Mouse (Mus musculus) layer of hippocampus, postnatal 14 days (tissue): ENCODE results near the gene 1700067K01Rik. TPM values are rescaled to one million over a fixed set of nuclear protein-coding genes. Genes with fewer than 3 reads are reported as not detected.
"Not testable (repeated sequence)": the region's sequence is repeated elsewhere in the genome, so short reads cannot be mapped to it uniquely, and the experiment has no call there.

ENCODE experiments used
- DNase-seq, 2 experiments: peaks; one replicate each; pipeline ENCODE4 v3.0.0; 2021 to 2022; ENCODE audit warnings: low spot score in 2 of 2, mixed read lengths in 1 of 2
- total RNA-seq, 2 experiments: library from RNA; stranded (reverse); gene quantifications; 2 replicates each; pipeline ENCODE4 v1.2.3; 2021

1700067K01Rik gene
- total RNA-seq, 2 experiments from 2014 or later, result 0.39 to 1.2 TPM

GRCm38 (mm10) chr8:83982449-83982848, 18.9 kb upstream of the 1700067K01Rik start:
- no peak for DNase-seq

- not testable (repeated sequence) for DNase-seq
These were observed 18.1 kb upstream of the 1700067K01Rik start for GRCm38 (mm10) chr8:83983222-83983621.

- DNase-seq, result no peak
These were observed 12.1 kb upstream of the 1700067K01Rik start for GRCm38 (mm10) chr8:83989243-83989642.

GRCm38 (mm10) chr8:83990170-83990569, 11.1 kb upstream of the 1700067K01Rik start:
- no peak for DNase-seq

GRCm38 (mm10) chr8:83992488-83992887, 8.8 kb upstream of the 1700067K01Rik start:
- DNase-seq, result no peak

GRCm38 (mm10) chr8:83994030-83994429, 7.3 kb upstream of the 1700067K01Rik start:
- DNase-seq, result no peak

- no peak for DNase-seq
These were observed 5.3 kb upstream of the 1700067K01Rik start for GRCm38 (mm10) chr8:83995973-83996372.

GRCm38 (mm10) chr8:83996567-83997505, 4.5 kb upstream of the 1700067K01Rik start:
- peak; percentile 66 to 78 for DNase-seq

- peak in 1 of 2 experiments; percentile 52 for DNase-seq
These were observed 3.7 kb upstream of the 1700067K01Rik start, which contains the start of gene Samd1 for GRCm38 (mm10) chr8:83997511-83998141. Gene Samd1 (plus strand): TSS chr8:83997672.

GRCm38 (mm10) chr8:83998231-83999056, 2.9 kb upstream of the 1700067K01Rik start:
- peak; percentile 54 to 68 for DNase-seq

GRCm38 (mm10) chr8:83999057-83999705, 2.1 kb upstream of the 1700067K01Rik start:
- DNase-seq, result no peak

- DNase-seq, result no peak
These were observed 1.5 kb upstream of the 1700067K01Rik start for GRCm38 (mm10) chr8:83999825-84000224.

GRCm38 (mm10) chr8:84002957-84003611, 1.8 kb downstream of the 1700067K01Rik start:
- no peak for DNase-seq

- no peak for DNase-seq
These were observed 2.4 kb downstream of the 1700067K01Rik start for GRCm38 (mm10) chr8:84003612-84004246.

GRCm38 (mm10) chr8:84004533-84005201, 3.4 kb downstream of the 1700067K01Rik start:
- peak; percentile 93 for DNase-seq

- not testable (repeated sequence) for DNase-seq
These were observed 4.2 kb downstream of the 1700067K01Rik start for GRCm38 (mm10) chr8:84005502-84005901.

- DNase-seq, result no peak
These were observed 7.1 kb downstream of the 1700067K01Rik start for GRCm38 (mm10) chr8:84008362-84008761.

GRCm38 (mm10) chr8:84009876-84010275, 8.6 kb downstream of the 1700067K01Rik start:
- DNase-seq, result peak; percentile 83 to 85
